Mouse (Mus musculus): Measurements from ENCODE around the gene Slit3. TPM values are rescaled to one million over a fixed set of nuclear protein-coding genes. Genes with fewer than 3 reads are reported as not detected.

Slit3 gene
- polyA plus RNA-seq, 2 experiments, result 32.9 to 33.0 TPM

GRCm38 (mm10) chr11:35421728-35422127, 300.7 kb downstream of the Slit3 start:
- no peak for DNase-seq (ENCODE audit: low spot score)
- no peak for TF ChIP-seq POLR2A (IDR thresholded peaks at IDR 0.05; ENCODE audit: borderline replicate concordance, extremely low read depth, insufficient read depth, insufficient read length)
- no peak overlapping the region for H3K9ac ChIP-seq (ENCODE audit: low read depth, low read length, severe bottlenecking)
- no peaks in the 10 kb centered on the region for H3K9me3 ChIP-seq (ENCODE audit: control insufficient read depth, low read length)
- 44% methylated on average over 4 of the region's 4 CpGs for WGBS
- no peak overlapping the region for H3K4me2 ChIP-seq (replicated peaks; ENCODE audit: low read depth, low read length, severe bottlenecking)
- H3K36me3 ChIP-seq (ENCODE audit: control insufficient read depth, insufficient read depth, low read length), result no peaks in the 10 kb centered on the region
- peaks cover 24% of the 10 kb centered on the region for H3K4me1 ChIP-seq (ENCODE audit: control insufficient read depth, insufficient read depth, low read length)
- H3K4me3 ChIP-seq (replicated peaks; ENCODE audit: low read length), result no peak overlapping the region
- no peak for ATAC-seq (ENCODE audit: low FRiP score, low read depth)
- no peak overlapping the region for H3K27ac ChIP-seq (replicated peaks; ENCODE audit: low read depth, low read length)
- H3K27me3 ChIP-seq (ENCODE audit: control insufficient read depth, insufficient read depth, low read length), result no peaks in the 10 kb centered on the region

- H3K36me3 ChIP-seq (ENCODE audit: control insufficient read depth, insufficient read depth, low read length), result no peaks in the 10 kb centered on the region
- H3K27ac ChIP-seq (replicated peaks; ENCODE audit: low read depth, low read length), result no peak overlapping the region
- DNase-seq (ENCODE audit: low spot score) (no peak), ATAC-seq (ENCODE audit: low FRiP score, low read depth) (peak; percentile 47)
- peaks cover 2% of the 10 kb centered on the region; the same call in 1 of the 2 replicates for H3K4me1 ChIP-seq (ENCODE audit: control insufficient read depth, insufficient read depth, low read length)
- 31% methylated on average over 7 of the region's 7 CpGs for WGBS
- no peaks in the 10 kb centered on the region for H3K27me3 ChIP-seq (ENCODE audit: control insufficient read depth, insufficient read depth, low read length)
- no peaks in the 10 kb centered on the region for H3K9me3 ChIP-seq (ENCODE audit: control insufficient read depth, low read length)
- no peak overlapping the region for H3K4me2 ChIP-seq (replicated peaks; ENCODE audit: low read depth, low read length, severe bottlenecking)
- H3K4me3 ChIP-seq (replicated peaks; ENCODE audit: low read length), result no peak overlapping the region
- no peak for TF ChIP-seq POLR2A (IDR thresholded peaks at IDR 0.05; ENCODE audit: borderline replicate concordance, extremely low read depth, insufficient read depth, insufficient read length)
- no peak overlapping the region for H3K9ac ChIP-seq (ENCODE audit: low read depth, low read length, severe bottlenecking)
Measured at GRCm38 (mm10) chr11:35428036-35428435, 307.0 kb downstream of the Slit3 start.

GRCm38 (mm10) chr11:35431130-35431529, 310.1 kb downstream of the Slit3 start:
- Histone ChIP-seq H3K27me3 (ENCODE audit: control insufficient read depth, insufficient read depth, low read length) (no peaks in the 10 kb centered on the region), H3K9ac (ENCODE audit: low read depth, low read length, severe bottlenecking) (no peak overlapping the region), H3K9me3 (ENCODE audit: control insufficient read depth, low read length) (no peaks in the 10 kb centered on the region), H3K4me2 (replicated peaks; ENCODE audit: low read depth, low read length, severe bottlenecking) (no peak overlapping the region), H3K4me3 (replicated peaks; ENCODE audit: low read length) (no peak overlapping the region), H3K36me3 (ENCODE audit: control insufficient read depth, insufficient read depth, low read length) (no peaks in the 10 kb centered on the region), H3K4me1 (ENCODE audit: control insufficient read depth, insufficient read depth, low read length) (peaks cover 5% of the 10 kb centered on the region; the same call in 1 of the 2 replicates), H3K27ac (replicated peaks; ENCODE audit: low read depth, low read length) (no peak overlapping the region)
- WGBS, result 82% methylated on average over 8 of the region's 8 CpGs
- DNase-seq (ENCODE audit: low spot score) (no peak), ATAC-seq (ENCODE audit: low FRiP score, low read depth) (no peak)
- no peak for TF ChIP-seq POLR2A (IDR thresholded peaks at IDR 0.05; ENCODE audit: borderline replicate concordance, extremely low read depth, insufficient read depth, insufficient read length)

- Histone ChIP-seq H3K36me3 (ENCODE audit: control insufficient read depth, insufficient read depth, low read length) (no peaks in the 10 kb centered on the region), H3K4me2 (replicated peaks; ENCODE audit: low read depth, low read length, severe bottlenecking) (no peak overlapping the region), H3K27me3 (ENCODE audit: control insufficient read depth, insufficient read depth, low read length) (no peaks in the 10 kb centered on the region), H3K9me3 (ENCODE audit: control insufficient read depth, low read length) (no peaks in the 10 kb centered on the region), H3K9ac (ENCODE audit: low read depth, low read length, severe bottlenecking) (no peak overlapping the region), H3K27ac (replicated peaks; ENCODE audit: low read depth, low read length) (peak overlapping the region; percentile 15; the same call in 1 of the 2 replicates), H3K4me3 (replicated peaks; ENCODE audit: low read length) (no peak overlapping the region), H3K4me1 (ENCODE audit: control insufficient read depth, insufficient read depth, low read length) (peaks cover 14% of the 10 kb centered on the region)
- no peak for TF ChIP-seq POLR2A (IDR thresholded peaks at IDR 0.05; ENCODE audit: borderline replicate concordance, extremely low read depth, insufficient read depth, insufficient read length)
- WGBS, result 30% methylated on average over 6 of the region's 6 CpGs
- no peak for ATAC-seq (ENCODE audit: low FRiP score, low read depth)
- no peak for DNase-seq (ENCODE audit: low spot score)
Measured at GRCm38 (mm10) chr11:35437510-35437909, 316.5 kb downstream of the Slit3 start.

DNA sequence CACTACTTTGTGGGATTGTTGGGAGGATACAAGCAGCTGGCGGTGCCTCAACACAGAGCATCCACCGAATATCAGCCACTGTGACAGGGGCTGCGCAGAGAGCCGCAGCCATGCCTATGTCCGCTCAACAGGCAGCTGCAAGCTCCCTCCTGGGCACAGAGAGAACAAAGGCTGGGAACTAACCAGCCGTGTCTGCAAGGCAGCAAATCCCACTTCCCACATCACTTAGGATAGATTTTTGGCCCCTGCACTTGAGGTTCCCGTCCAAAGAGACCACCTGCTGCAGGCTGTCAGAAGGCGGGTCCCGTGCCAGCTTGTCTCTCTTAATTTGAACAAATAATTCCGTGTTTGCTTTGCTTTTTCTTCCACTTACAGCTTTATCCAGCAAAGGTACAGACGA, 319.2 kb downstream of the Slit3 start:
- DNase-seq (ENCODE audit: low spot score) (no peak), ATAC-seq (ENCODE audit: low FRiP score, low read depth) (no peak)
- no peak overlapping the region for H3K9ac ChIP-seq (ENCODE audit: low read depth, low read length, severe bottlenecking)
- no peaks in the 10 kb centered on the region for H3K27me3 ChIP-seq (ENCODE audit: control insufficient read depth, insufficient read depth, low read length)
- H3K36me3 ChIP-seq (ENCODE audit: control insufficient read depth, insufficient read depth, low read length), result no peaks in the 10 kb centered on the region
- TF ChIP-seq POLR2A (IDR thresholded peaks at IDR 0.05; ENCODE audit: borderline replicate concordance, extremely low read depth, insufficient read depth, insufficient read length), result no peak
- no peak overlapping the region for H3K27ac ChIP-seq (replicated peaks; ENCODE audit: low read depth, low read length)
- no peaks in the 10 kb centered on the region for H3K9me3 ChIP-seq (ENCODE audit: control insufficient read depth, low read length)
- 67% methylated on average over 11 of the region's 11 CpGs for WGBS
- no peak overlapping the region for H3K4me3 ChIP-seq (replicated peaks; ENCODE audit: low read length)
- peaks cover 23% of the 10 kb centered on the region for H3K4me1 ChIP-seq (ENCODE audit: control insufficient read depth, insufficient read depth, low read length)
- no peak overlapping the region for H3K4me2 ChIP-seq (replicated peaks; ENCODE audit: low read depth, low read length, severe bottlenecking)

All from limb, embryonic 14.5 days (tissue).